Mouse (Mus musculus) MEL (cell line): ENCODE results near the gene Atf5. TPM values are rescaled to one million over a fixed set of nuclear protein-coding genes. Genes with fewer than 3 reads are reported as not detected.

Source experiments
- DNase-seq: peaks from one replicate; pipeline ENCODE4 v3.0.0; 2011; ENCODE audit warnings: low read depth, low spot score
- H3K27ac ChIP-seq: 2 replicates; pipeline ENCODE4 v1.5.1; 2012; ENCODE audit warnings: low read depth, mild to moderate bottlenecking, control low read depth, low read length, moderate library complexity; ENCODE audit not compliant: control insufficient read depth
- H3K27me3 ChIP-seq, 2 experiments: fragments of 150-350 bp in 1 of 2; sonication (generic) in 1 of 2; 2 replicates each; pipeline ENCODE4 v1.6.1; 2012; ENCODE audit warnings: low read length in 2 of 2, mild to moderate bottlenecking in 2 of 2, improper control_type of control experiment in 1 of 2, moderate library complexity in 1 of 2; ENCODE audit not compliant: insufficient read depth in 2 of 2, control insufficient read depth in 1 of 2
- H3K36me3 ChIP-seq, 2 experiments: 2 replicates each; pipeline ENCODE4 v1.6.1; 2012 to 2014; ENCODE audit warnings: low read length in 2 of 2, improper control_type of control experiment in 1 of 2, inconsistent platforms in 1 of 2, mild to moderate bottlenecking in 1 of 2; ENCODE audit not compliant: insufficient read depth in 2 of 2, control insufficient read depth in 1 of 2
- H3K4me1 ChIP-seq, 2 experiments: fragments of 150-350 bp in 1 of 2; sonication (generic) in 1 of 2; 2 replicates each; pipeline ENCODE4 v1.6.1; 2012; ENCODE audit warnings: low read length in 2 of 2, improper control_type of control experiment in 1 of 2, mild to moderate bottlenecking in 1 of 2; ENCODE audit not compliant: insufficient read depth in 2 of 2, control insufficient read depth in 1 of 2
- H3K4me3 ChIP-seq, 2 experiments: fragments of 150-350 bp in 1 of 2; sonication (generic) in 1 of 2; 2 replicates each; pipeline ENCODE4 v1.5.1; 2012; ENCODE audit warnings: low read depth in 2 of 2, low read length in 2 of 2, mild to moderate bottlenecking in 2 of 2, moderate library complexity in 2 of 2, control low read depth in 1 of 2, improper control_type of control experiment in 1 of 2; ENCODE audit not compliant: control insufficient read depth in 1 of 2, insufficient read depth in 1 of 2
- H3K79me2 ChIP-seq: 2 replicates; pipeline ENCODE4 v1.6.1; 2012; ENCODE audit warnings: mild to moderate bottlenecking, low read length, moderate library complexity; ENCODE audit not compliant: control insufficient read depth, poor library complexity, insufficient read depth
- H3K9ac ChIP-seq: 2 replicates; pipeline ENCODE4 v1.6.1; 2012; ENCODE audit warnings: low read depth, mild to moderate bottlenecking, control low read depth, low read length, moderate library complexity; ENCODE audit not compliant: control insufficient read depth, poor library complexity, severe bottlenecking
- H3K9me3 ChIP-seq: fragments of 150-350 bp; sonication (generic); replicated peaks from 2 replicates; pipeline ENCODE4 v1.6.1; 2012; ENCODE audit warnings: mild to moderate bottlenecking, low read length, improper control_type of control experiment, moderate library complexity; ENCODE audit not compliant: insufficient read depth
- CHD1 ChIP-seq: IDR thresholded peaks from 2 replicates; pipeline ENCODE4 v1.6.1; 2012; ENCODE audit warnings: low read depth, mild to moderate bottlenecking, inconsistent platforms, low read length, improper control_type of control experiment
- CHD2 ChIP-seq: IDR thresholded peaks from 2 replicates; pipeline ENCODE4 v1.6.1; 2011; ENCODE audit warnings: low read length, improper control_type of control experiment
- CTCF ChIP-seq, 3 experiments: IDR thresholded peaks in 2 of 3; conservative IDR thresholded peaks in 1 of 3; 2 replicates each; pipeline ENCODE4 v1.5.1; 2011 to 2012; ENCODE audit warnings: low read length in 3 of 3, low read depth in 2 of 3, mild to moderate bottlenecking in 2 of 3, improper control_type of control experiment in 1 of 3, inconsistent platforms in 1 of 3, mixed read lengths in 1 of 3, moderate library complexity in 1 of 3; ENCODE audit not compliant: control insufficient read depth in 1 of 3, insufficient read depth in 1 of 3, poor library complexity in 1 of 3, severe bottlenecking in 1 of 3
- E2F4 ChIP-seq: IDR thresholded peaks from 2 replicates; pipeline ENCODE4 v1.6.1; 2011; ENCODE audit warnings: low read depth, low read length, improper control_type of control experiment, borderline replicate concordance
- ETS1 ChIP-seq: IDR thresholded peaks from 2 replicates; pipeline ENCODE4 v1.6.1; 2012; ENCODE audit warnings: low read depth, mild to moderate bottlenecking, inconsistent platforms, low read length, improper control_type of control experiment, moderate library complexity
- GATA1 ChIP-seq: IDR thresholded peaks from 2 replicates; pipeline ENCODE4 v1.6.1; 2011; ENCODE audit warnings: low read depth, low read length, improper control_type of control experiment
- HCFC1 ChIP-seq: IDR thresholded peaks from 2 replicates; pipeline ENCODE4 v1.6.1; 2012; ENCODE audit warnings: low read depth, mild to moderate bottlenecking, inconsistent platforms, low read length, improper control_type of control experiment, moderate library complexity
- KAT2A ChIP-seq: conservative IDR thresholded peaks from 2 replicates; pipeline ENCODE4 v1.6.1; 2012; ENCODE audit warnings: low read depth, low read length, improper control_type of control experiment, inconsistent platforms
- MAFK ChIP-seq: IDR thresholded peaks from 2 replicates; pipeline ENCODE4 v1.6.1; 2011; ENCODE audit warnings: low read depth, mild to moderate bottlenecking, low read length, improper control_type of control experiment, borderline replicate concordance
- MAX ChIP-seq: IDR thresholded peaks from 2 replicates; pipeline ENCODE4 v1.6.1; 2011; ENCODE audit warnings: low read length, improper control_type of control experiment
- MAZ ChIP-seq: IDR thresholded peaks from 2 replicates; pipeline ENCODE4 v1.6.1; 2012; ENCODE audit warnings: low read depth, mild to moderate bottlenecking, inconsistent platforms, low read length, improper control_type of control experiment
- MEF2A ChIP-seq: IDR thresholded peaks from 2 replicates; pipeline ENCODE4 v1.6.1; 2014; ENCODE audit warnings: low read depth, mild to moderate bottlenecking, inconsistent platforms, low read length, improper control_type of control experiment; ENCODE audit not compliant: poor library complexity, insufficient replicate concordance, severe bottlenecking; ENCODE audit errors: extremely low read depth
- MXI1 ChIP-seq: IDR thresholded peaks from 2 replicates; pipeline ENCODE4 v1.6.1; 2011; ENCODE audit warnings: mild to moderate bottlenecking, low read depth, low read length, improper control_type of control experiment
- MYB ChIP-seq: IDR thresholded peaks from 2 replicates; pipeline ENCODE4 v1.6.1; 2011; ENCODE audit warnings: mild to moderate bottlenecking, low read depth, low read length, improper control_type of control experiment
- MYC ChIP-seq: IDR thresholded peaks from 2 replicates; pipeline ENCODE4 v1.6.1; 2011; ENCODE audit warnings: low read depth, mild to moderate bottlenecking, low read length, improper control_type of control experiment, moderate library complexity
- NELFE ChIP-seq: IDR thresholded peaks from 2 replicates; pipeline ENCODE4 v1.6.1; 2011; ENCODE audit warnings: low read depth, low read length, improper control_type of control experiment
- POLR2A ChIP-seq, 2 experiments: IDR thresholded peaks; 2 replicates each; pipeline ENCODE4 v1.6.1; 2011 to 2012; ENCODE audit warnings: low read length in 2 of 2, mild to moderate bottlenecking in 2 of 2, control low read depth in 1 of 2, improper control_type of control experiment in 1 of 2, low read depth in 1 of 2, moderate library complexity in 1 of 2; ENCODE audit not compliant: control insufficient read depth in 1 of 2, insufficient read depth in 1 of 2, poor library complexity in 1 of 2
- POLR2AphosphoS2 ChIP-seq: IDR thresholded peaks from 2 replicates; pipeline ENCODE4 v1.6.1; 2011; ENCODE audit warnings: low read length, improper control_type of control experiment
- POLR2AphosphoS5 ChIP-seq: IDR thresholded peaks from 2 replicates; pipeline ENCODE4 v1.6.1; 2012; ENCODE audit warnings: low read depth, borderline replicate concordance, mild to moderate bottlenecking, inconsistent platforms, low read length, moderate library complexity, mixed read lengths
- RCOR1 ChIP-seq: IDR thresholded peaks from 2 replicates; pipeline ENCODE4 v1.6.1; 2012; ENCODE audit warnings: low read depth, mild to moderate bottlenecking, inconsistent platforms, low read length, improper control_type of control experiment
- SIN3A ChIP-seq: IDR thresholded peaks from 2 replicates; pipeline ENCODE4 v1.6.1; 2012; ENCODE audit warnings: low read length, improper control_type of control experiment, inconsistent platforms
- SMC3 ChIP-seq: IDR thresholded peaks from 2 replicates; pipeline ENCODE4 v1.6.1; 2011; ENCODE audit warnings: low read depth, low read length, improper control_type of control experiment
- TAL1 ChIP-seq: IDR thresholded peaks from 2 replicates; pipeline ENCODE4 v1.6.1; 2012; ENCODE audit warnings: mild to moderate bottlenecking, inconsistent platforms, low read length, moderate library complexity, mixed read lengths
- TBP ChIP-seq: IDR thresholded peaks from 2 replicates; pipeline ENCODE4 v1.8.0; 2011; ENCODE audit warnings: low read depth, low read length, improper control_type of control experiment
- UBTF ChIP-seq: IDR thresholded peaks from 2 replicates; pipeline ENCODE4 v1.6.1; 2012; ENCODE audit warnings: low read depth, mild to moderate bottlenecking, inconsistent platforms, low read length, improper control_type of control experiment, moderate library complexity, borderline replicate concordance; ENCODE audit not compliant: insufficient read depth
- USF1 ChIP-seq: IDR thresholded peaks from 2 replicates; pipeline ENCODE4 v1.6.1; 2014; ENCODE audit warnings: low read depth, mild to moderate bottlenecking, inconsistent platforms, low read length, improper control_type of control experiment, moderate library complexity
- ZC3H11A ChIP-seq: IDR thresholded peaks from 2 replicates; pipeline ENCODE4 v1.6.1; 2012; ENCODE audit warnings: low read depth, mild to moderate bottlenecking, inconsistent platforms, low read length, improper control_type of control experiment
- ZNF384 ChIP-seq: IDR thresholded peaks from 2 replicates; pipeline ENCODE4 v1.6.1; 2012; ENCODE audit warnings: low read depth, mild to moderate bottlenecking, inconsistent platforms, low read length, improper control_type of control experiment
- polyA plus RNA-seq, 2 experiments: library from polyadenylated mRNA; stranded (reverse) in 1 of 2; unstranded in 1 of 2; fragments of >175 nt in 1 of 2; fragments of >200 nt in 1 of 2; gene quantifications; 2 replicates each; pipeline versions ENCODE4 v1.2.1 to v1.2.4; 2012; ENCODE audit warnings: low replicate concordance in 2 of 2, low read depth in 1 of 2; ENCODE audit not compliant: insufficient read length in 2 of 2, insufficient read depth in 1 of 2, missing spikeins in 1 of 2
- total RNA-seq: library from RNA; depleted of rRNA; stranded (reverse); fragments of 300-350 nt; gene quantifications from 2 replicates; pipeline ENCODE4 v1.2.3, GENCODE M21; 2012

The Atf5 gene
- total and polyA plus RNA-seq, 3 experiments = 17.6 to 95.5 TPM; not detected in 1

DNA sequence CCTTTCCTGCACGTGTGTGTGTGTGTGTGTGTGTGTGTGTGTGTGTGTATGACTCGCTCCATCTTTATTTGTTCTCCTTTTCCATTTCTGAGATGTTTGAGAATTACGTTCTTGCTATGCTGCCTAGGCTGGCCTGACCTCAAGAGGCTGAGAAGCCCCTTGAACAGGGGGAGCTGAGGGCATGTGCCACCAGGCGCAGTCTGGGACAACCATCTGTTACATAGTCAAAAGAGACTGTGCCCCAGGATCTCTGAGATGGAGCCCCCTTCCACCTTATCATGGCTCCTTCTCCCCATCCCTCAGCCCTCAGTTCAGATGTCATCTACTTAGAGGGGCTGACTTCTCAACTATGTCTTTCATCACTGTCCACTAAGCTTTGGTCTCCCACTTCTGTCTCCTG, 2.0 kb downstream of the Atf5 start:
- H3K9ac ChIP-seq = no peak overlapping the region
- peaks cover 8 to 20% of the 10 kb centered on the region in 2 experiments for H3K36me3 ChIP-seq
- no peak overlapping the region for H3K4me3 ChIP-seq
- DNase-seq = no peak
- TF ChIP-seq MYB (no peak), CHD2 (no peak), SIN3A (no peak), USF1 (no peak), CHD1 (no peak), POLR2AphosphoS2 (no peak), ETS1 (no peak), TBP (no peak), SMC3 (no peak), MAFK (no peak), RCOR1 (no peak), POLR2AphosphoS5 (no peak), UBTF (no peak), E2F4 (no peak), KAT2A (no peak), ZNF384 (no peak), MAX (no peak)
- no peak overlapping the region for H3K27ac ChIP-seq
- H3K27me3 ChIP-seq = no peaks in the 10 kb centered on the region
- H3K79me2 ChIP-seq = peaks cover 40% of the 10 kb centered on the region
- H3K9me3 ChIP-seq = no peaks in the 10 kb centered on the region
- H3K4me1 ChIP-seq = peaks cover 6 to 25% of the 10 kb centered on the region in 2 experiments; a peak in 3 of 4 replicates

DNA sequence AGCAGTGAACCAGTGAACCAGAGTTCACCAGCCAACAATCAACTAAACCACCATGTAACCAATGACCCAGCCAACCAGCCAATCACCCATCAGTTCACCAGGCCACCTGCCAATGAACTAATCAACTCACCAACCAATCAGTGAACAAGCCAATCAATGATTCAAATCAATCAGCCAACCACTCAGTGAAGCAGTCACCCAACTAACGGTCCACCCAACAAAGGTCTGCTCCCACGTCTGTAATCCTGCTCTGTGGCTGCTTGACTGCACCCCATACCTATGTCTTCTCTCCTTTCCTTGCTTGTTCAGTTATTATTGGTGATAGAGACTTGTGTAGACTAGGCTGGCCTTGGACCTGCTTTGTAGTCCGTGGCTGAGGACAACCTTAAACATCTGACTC, 2.5 kb downstream of the Atf5 start:
- no peak overlapping the region for H3K9ac ChIP-seq
- no peak for TF ChIP-seq POLR2AphosphoS2
- TF ChIP-seq UBTF = no peak
- no peak for TF ChIP-seq ZC3H11A
- TF ChIP-seq ETS1 = no peak
- no peak for TF ChIP-seq TAL1
- no peak for TF ChIP-seq CHD1
- TF ChIP-seq MYC = no peak
- TF ChIP-seq CHD2 = no peak
- no peak for TF ChIP-seq CTCF (IDR thresholded peaks at IDR 0.05 in 2 of 3, conservative IDR thresholded peaks at IDR 0.05 in 1 of 3; ENCODE audit: control insufficient read depth in 1 of 3, insufficient read depth in 1 of 3, low read depth in 2 of 3, low read length in 3 of 3, poor library complexity in 1 of 3, severe bottlenecking in 1 of 3)
- no peak for TF ChIP-seq USF1
- no peak for TF ChIP-seq POLR2A (IDR thresholded peaks at IDR 0.05; ENCODE audit: control insufficient read depth in 1 of 2, insufficient read depth in 1 of 2, low read depth in 1 of 2, low read length in 2 of 2, poor library complexity in 1 of 2)
- no peak for TF ChIP-seq HCFC1
- no peak for TF ChIP-seq GATA1
- TF ChIP-seq MAZ = no peak
- TF ChIP-seq MXI1 = no peak
- no peak for TF ChIP-seq TBP
- TF ChIP-seq NELFE = no peak
- no peak for TF ChIP-seq SIN3A
- no peak for TF ChIP-seq MEF2A
- peaks cover 36% of the 10 kb centered on the region for H3K79me2 ChIP-seq
- no peak overlapping the region for H3K4me3 ChIP-seq
- H3K27me3 ChIP-seq = no peaks in the 10 kb centered on the region
- no peak for DNase-seq
- peaks cover 3 to 16% of the 10 kb centered on the region in 2 experiments; a peak in 3 of 4 replicates for H3K36me3 ChIP-seq
- no peaks in the 10 kb centered on the region for H3K9me3 ChIP-seq
- no peak overlapping the region for H3K27ac ChIP-seq
- peaks cover 2 to 21% of the 10 kb centered on the region in 2 experiments; a peak in 3 of 4 replicates for H3K4me1 ChIP-seq
